Mouse (Mus musculus) lung, embryonic 14.5 days (tissue): ENCODE measurements around the gene Kars. TPM values are rescaled to one million over a fixed set of nuclear protein-coding genes. Genes with fewer than 3 reads are reported as not detected.

Experiments
- ATAC-seq: fragments of 200-750 bp; cut with Nextera tagmentation; 2 replicates; pipeline ENCODE4 v1.8.0; 2017; ENCODE audit warnings: mild to moderate bottlenecking, moderate TSS enrichment, moderate library complexity; ENCODE audit not compliant: insufficient read depth
- DNase-seq: peaks from one replicate; pipeline ENCODE4 v3.0.0-alpha.2; 2015
- H3K27ac ChIP-seq: fragments of 300-500 bp; sonication (generic); 2 replicates; pipeline ENCODE4 v1.5.1; 2014; ENCODE audit warnings: low read depth, mild to moderate bottlenecking, moderate library complexity
- H3K27me3 ChIP-seq: fragments of 300-500 bp; sonication (generic); 2 replicates; pipeline ENCODE4 v1.6.1; 2014; ENCODE audit warnings: low read length, control low read depth; ENCODE audit not compliant: insufficient read depth
- H3K36me3 ChIP-seq: fragments of 300-500 bp; sonication (generic); 2 replicates; pipeline ENCODE4 v1.6.1; 2014; ENCODE audit warnings: control low read depth; ENCODE audit not compliant: insufficient read depth
- H3K4me1 ChIP-seq: fragments of 300-500 bp; sonication (generic); 2 replicates; pipeline ENCODE4 v1.6.1; 2014; ENCODE audit warnings: antibody characterized with exemption, control low read depth; ENCODE audit not compliant: insufficient read depth
- H3K4me2 ChIP-seq: fragments of 300-500 bp; sonication (generic); 2 replicates; pipeline ENCODE4 v1.6.1; 2014; ENCODE audit warnings: mild to moderate bottlenecking
- H3K4me3 ChIP-seq: fragments of 300-500 bp; sonication (generic); 2 replicates; pipeline ENCODE4 v1.5.1; 2014; ENCODE audit warnings: low read depth, low read length
- H3K9ac ChIP-seq: fragments of 300-500 bp; sonication (generic); 2 replicates; pipeline ENCODE4 v1.6.1; 2014
- H3K9me3 ChIP-seq: fragments of 300-500 bp; sonication (generic); 2 replicates; pipeline ENCODE4 v1.6.1; 2016; ENCODE audit warnings: low read depth, low read length, control low read depth
- CTCF ChIP-seq: IDR thresholded peaks from 2 replicates; pipeline ENCODE4 v1.5.1; 2016; ENCODE audit warnings: antibody characterized with exemption, low read depth
- WGBS: fragments of 180-500 bp; shearing (Covaris S2); extraction: QIAGEN DNeasy Blood & Tissue Kit; methylation state at CpG from one replicate; pipeline ENCODE4 v1.1.7; 2014; 5-methylcytosine and 5-hydroxymethylcytosine counted together
- polyA plus RNA-seq: library from polyadenylated mRNA; unstranded; fragments of >200 nt; fragmentation: Nextera tagmentation; extraction: Ambion mirVana; gene quantifications from 2 replicates; pipeline ENCODE4 v1.2.1, GENCODE M21; 2014

Gene Kars
- polyA plus RNA-seq, 1 experiment from 2014 or later: 227 TPM

GRCm38 (mm10) chr8:111968541-111968940 lies 42.6 kb downstream of the Kars start:
- no peak overlapping the region for H3K4me2 ChIP-seq
- no peak overlapping the region for H3K9ac ChIP-seq
- no peak overlapping the region for H3K27ac ChIP-seq
- TF ChIP-seq CTCF: no peak
- WGBS: 80% methylated on average over 10 of the region's 10 CpGs
- no peaks in the 10 kb centered on the region for H3K9me3 ChIP-seq
- H3K4me1 ChIP-seq: no peaks in the 10 kb centered on the region
- H3K27me3 ChIP-seq: no peaks in the 10 kb centered on the region
- DNase-seq (no peak), ATAC-seq (no peak)
- peaks cover 9% of the 10 kb centered on the region; the same call in 1 of the 2 replicates for H3K36me3 ChIP-seq
- no peak overlapping the region for H3K4me3 ChIP-seq

- ATAC-seq (no peak), DNase-seq (no peak)
- H3K27me3 ChIP-seq: no peaks in the 10 kb centered on the region
- peaks cover 9% of the 10 kb centered on the region; the same call in 1 of the 2 replicates for H3K36me3 ChIP-seq
- no peaks in the 10 kb centered on the region for H3K9me3 ChIP-seq
- no peak for TF ChIP-seq CTCF
- no peak overlapping the region for H3K4me2 ChIP-seq
- H3K4me1 ChIP-seq: no peaks in the 10 kb centered on the region
- WGBS: 77% methylated on average over 5 of the region's 5 CpGs
- H3K27ac ChIP-seq: no peak overlapping the region
- no peak overlapping the region for H3K9ac ChIP-seq
- H3K4me3 ChIP-seq: no peak overlapping the region
Observed at GRCm38 (mm10) chr8:111967246-111967870, 43.8 kb downstream of the Kars start.

DNA sequence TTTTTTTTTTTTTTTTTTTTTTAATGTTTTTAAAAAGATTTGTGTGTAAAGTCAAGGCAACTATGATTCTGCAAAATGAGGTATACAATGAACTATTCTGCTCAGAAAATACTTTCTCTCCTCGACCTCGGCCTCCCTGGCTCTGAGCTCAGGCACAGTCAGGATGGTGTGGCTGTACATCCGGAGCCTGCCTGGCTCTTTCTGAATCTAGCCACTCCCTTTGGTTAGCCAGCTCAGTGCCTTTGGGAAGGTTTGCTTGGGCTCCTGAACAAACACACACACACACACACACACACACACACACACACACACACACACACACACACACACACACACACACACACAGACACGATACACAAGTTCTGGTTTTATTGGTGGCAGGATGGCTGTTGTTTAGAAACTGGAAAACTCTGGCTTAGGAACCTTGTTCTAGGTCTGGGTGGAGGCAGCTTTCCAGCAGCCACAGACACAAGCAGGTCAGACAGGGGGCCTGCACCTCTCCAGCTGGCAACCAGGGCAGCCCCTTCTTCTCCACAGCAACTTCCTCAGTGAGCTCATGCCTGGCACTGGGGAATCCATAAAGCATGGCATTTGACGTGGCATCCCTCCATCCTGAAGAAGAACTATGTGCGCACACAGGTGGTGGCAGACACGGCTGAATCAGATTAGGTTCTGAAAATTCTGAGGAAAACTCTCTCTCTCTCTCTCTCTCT lies 46.1 kb downstream of the Kars start:
- WGBS: 61% methylated on average over 7 of the region's 7 CpGs
- Histone ChIP-seq H3K4me3 (no peak overlapping the region), H3K4me1 (no peaks in the 10 kb centered on the region), H3K27me3 (no peaks in the 10 kb centered on the region), H3K9me3 (no peaks in the 10 kb centered on the region), H3K9ac (no peak overlapping the region), H3K36me3 (0 out of 2 replicates have a peak, but pooled peaks cover 5% of the 10 kb centered on the region), H3K27ac (no peak overlapping the region), H3K4me2 (no peak overlapping the region)
- ATAC-seq (no peak), DNase-seq (no peak)
- TF ChIP-seq CTCF: no peak

GRCm38 (mm10) chr8:111964351-111964750 lies 46.8 kb downstream of the Kars start:
- 39% methylated on average over 5 of the region's 5 CpGs for WGBS
- Histone ChIP-seq H3K4me2 (no peak overlapping the region), H3K27ac (no peak overlapping the region), H3K4me3 (no peak overlapping the region), H3K27me3 (no peaks in the 10 kb centered on the region), H3K9me3 (no peaks in the 10 kb centered on the region), H3K4me1 (no peaks in the 10 kb centered on the region), H3K9ac (no peak overlapping the region), H3K36me3 (0 out of 2 replicates have a peak, but pooled peaks cover 9% of the 10 kb centered on the region)
- no peak for TF ChIP-seq CTCF
- ATAC-seq (no peak), DNase-seq (no peak)

GRCm38 (mm10) chr8:111963546-111963945 lies 47.6 kb downstream of the Kars start:
- DNase-seq: no peak
- ATAC-seq: no peak
- 92% methylated on average over 4 of the region's 4 CpGs for WGBS

DNA sequence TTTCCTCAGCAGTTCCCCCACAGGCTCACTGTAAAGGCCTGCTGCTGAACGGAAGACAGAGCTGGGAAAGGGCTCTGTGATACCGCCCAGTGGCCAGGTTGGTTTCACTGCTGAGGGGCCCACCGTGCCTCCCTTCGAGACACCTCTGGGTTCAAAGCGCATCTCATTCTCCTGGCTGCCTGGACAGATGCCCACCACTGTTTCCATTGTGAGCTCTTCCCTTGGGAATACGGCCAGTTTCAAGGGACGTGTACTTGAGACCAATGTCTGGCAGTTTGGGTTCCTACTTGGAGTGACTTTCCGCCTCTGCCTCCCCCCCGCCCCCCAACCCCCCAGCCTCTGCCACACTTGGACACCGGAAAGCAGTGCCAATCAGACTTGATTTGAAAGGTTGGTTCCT lies 48.0 kb downstream of the Kars start:
- WGBS: 68% methylated on average over 10 of the region's 10 CpGs
- H3K4me2 ChIP-seq: no peak overlapping the region

More at GRCm38 (mm10) chr8:111963546-111963945, 47.6 kb downstream of the Kars start:
- Histone ChIP-seq H3K9me3 (no peaks in the 10 kb centered on the region), H3K4me3 (no peak overlapping the region), H3K36me3 (0 out of 2 replicates have a peak, but pooled peaks cover 9% of the 10 kb centered on the region), H3K27ac (no peak overlapping the region), H3K4me2 (no peak overlapping the region), H3K4me1 (no peaks in the 10 kb centered on the region), H3K27me3 (no peaks in the 10 kb centered on the region), H3K9ac (no peak overlapping the region)
- TF ChIP-seq CTCF: no peak

GRCm38 (mm10) chr8:111962589-111962988 lies 48.5 kb downstream of the Kars start:
- no peak for TF ChIP-seq CTCF
- Histone ChIP-seq H3K4me3 (no peak overlapping the region), H3K36me3 (0 out of 2 replicates have a peak, but pooled peaks cover 4% of the 10 kb centered on the region), H3K27ac (no peak overlapping the region), H3K9me3 (no peaks in the 10 kb centered on the region), H3K9ac (no peak overlapping the region), H3K4me2 (no peak overlapping the region), H3K4me1 (no peaks in the 10 kb centered on the region), H3K27me3 (no peaks in the 10 kb centered on the region)
- WGBS: 61% methylated on average over 1 of the region's 1 CpGs
- DNase-seq: no peak
- ATAC-seq: no peak

More for the DNA sequence above, 48.0 kb downstream of the Kars start:
- TF ChIP-seq CTCF: no peak
- Histone ChIP-seq H3K36me3 (0 out of 2 replicates have a peak, but pooled peaks cover 6% of the 10 kb centered on the region), H3K4me1 (no peaks in the 10 kb centered on the region), H3K27ac (no peak overlapping the region), H3K9me3 (no peaks in the 10 kb centered on the region), H3K27me3 (no peaks in the 10 kb centered on the region), H3K9ac (no peak overlapping the region), H3K4me3 (no peak overlapping the region)
- ATAC-seq (no peak), DNase-seq (no peak)
